Mouse (Mus musculus): Measurements from ENCODE around the gene Fbxw9. TPM values are rescaled to one million over a fixed set of nuclear protein-coding genes. Genes with fewer than 3 reads are reported as not detected.

Gene Fbxw9
- polyA plus RNA-seq, 1 experiment from 2014 or later: 37.3 TPM

- 0% methylated on average over 73 of the region's 75 CpGs for WGBS
- Histone ChIP-seq H3K36me3 (ENCODE audit: insufficient read depth, low read length) (peaks cover 37% of the 10 kb centered on the region), H3K9me3 (ENCODE audit: low read length) (no peaks in the 10 kb centered on the region), H3K9ac (replicated peaks; ENCODE audit: low read length) (peak within 1 kb of the TSS; percentile 100), H3K4me2 (replicated peaks; ENCODE audit: low read depth, low read length) (peak within 1 kb of the TSS; percentile 83), H3K4me1 (ENCODE audit: insufficient read depth, low read length) (peaks cover 33% of the 10 kb centered on the region), H3K4me3 (ENCODE audit: low read length) (peak within 1 kb of the TSS; percentile 100), H3K27me3 (ENCODE audit: insufficient read depth, low read length) (no peaks in the 10 kb centered on the region), H3K27ac (ENCODE audit: low read length) (peak within 1 kb of the TSS; percentile 94)
- peak; percentile 79 for ATAC-seq (ENCODE audit: low FRiP score, low TSS enrichment)
These were observed 33.0 kb upstream of the Fbxw9 start, which contains the start of gene Trir for GRCm38 (mm10) chr8:85026670-85027515. TSS of gene Trir (plus strand) at chr8:85026823.

DNA sequence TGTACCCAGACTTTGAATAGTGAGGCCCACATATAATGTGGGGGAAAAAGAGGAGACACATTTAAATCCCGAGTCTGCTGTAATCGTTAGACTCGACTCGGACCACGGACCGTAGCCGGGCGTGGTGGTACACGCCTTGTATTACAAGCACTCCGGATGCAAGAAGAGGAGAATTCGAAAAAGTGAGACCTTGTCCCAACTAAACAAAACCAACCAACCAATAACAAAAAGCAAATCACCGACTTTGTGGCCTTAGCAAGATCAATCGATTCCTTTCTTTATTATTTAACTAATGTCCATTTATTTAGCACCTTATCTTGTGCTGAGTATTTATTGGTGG, 32.4 kb upstream of the Fbxw9 start:
- H3K9ac ChIP-seq (replicated peaks; ENCODE audit: low read length): peak overlapping the region; percentile 100
- under 1% methylated on average over 13 of the region's 13 CpGs for WGBS
- peaks cover 37% of the 10 kb centered on the region for H3K36me3 ChIP-seq (ENCODE audit: insufficient read depth, low read length)

DNA sequence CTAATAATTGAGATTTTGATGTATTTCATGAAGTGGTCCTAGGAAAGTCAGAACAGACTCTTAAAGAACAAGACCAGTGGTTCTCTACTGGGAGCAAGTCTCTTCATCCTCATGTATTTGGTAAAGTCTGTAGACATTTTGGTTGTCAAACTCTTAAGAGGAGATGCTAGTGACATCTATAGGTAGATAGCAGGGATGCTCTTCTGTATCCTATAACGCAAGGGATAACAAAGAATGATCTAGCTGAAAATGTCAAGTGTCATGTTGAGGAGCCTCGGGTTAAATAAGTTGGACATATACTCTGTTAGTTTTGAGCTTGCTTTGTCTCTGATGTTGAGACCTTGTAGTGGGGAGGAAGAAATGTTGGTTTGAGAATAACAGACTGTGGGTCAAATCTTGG, 31.9 kb upstream of the Fbxw9 start:
- H3K4me2 ChIP-seq (replicated peaks; ENCODE audit: low read depth, low read length): peak overlapping the region; percentile 83
- peaks cover 33% of the 10 kb centered on the region for H3K4me1 ChIP-seq (ENCODE audit: insufficient read depth, low read length)
- WGBS: 19% methylated on average over 2 of the region's 2 CpGs
- no peak for ATAC-seq (ENCODE audit: low FRiP score, low TSS enrichment)
- peak overlapping the region; percentile 100 for H3K4me3 ChIP-seq (ENCODE audit: low read length)
- H3K9ac ChIP-seq (replicated peaks; ENCODE audit: low read length): peak overlapping the region; percentile 100
- peaks cover 41% of the 10 kb centered on the region for H3K36me3 ChIP-seq (ENCODE audit: insufficient read depth, low read length)
- no peaks in the 10 kb centered on the region for H3K9me3 ChIP-seq (ENCODE audit: low read length)
- no peak overlapping the region for H3K27ac ChIP-seq (ENCODE audit: low read length)
- H3K27me3 ChIP-seq (ENCODE audit: insufficient read depth, low read length): no peaks in the 10 kb centered on the region

More for the DNA sequence above, 32.4 kb upstream of the Fbxw9 start:
- peak overlapping the region; percentile 100 for H3K4me3 ChIP-seq (ENCODE audit: low read length)
- peak overlapping the region; percentile 83 for H3K4me2 ChIP-seq (replicated peaks; ENCODE audit: low read depth, low read length)
- H3K27me3 ChIP-seq (ENCODE audit: insufficient read depth, low read length): no peaks in the 10 kb centered on the region
- H3K4me1 ChIP-seq (ENCODE audit: insufficient read depth, low read length): peaks cover 33% of the 10 kb centered on the region
- peak overlapping the region; percentile 94 for H3K27ac ChIP-seq (ENCODE audit: low read length)
- no peak for ATAC-seq (ENCODE audit: low FRiP score, low TSS enrichment)
- H3K9me3 ChIP-seq (ENCODE audit: low read length): no peaks in the 10 kb centered on the region

DNA sequence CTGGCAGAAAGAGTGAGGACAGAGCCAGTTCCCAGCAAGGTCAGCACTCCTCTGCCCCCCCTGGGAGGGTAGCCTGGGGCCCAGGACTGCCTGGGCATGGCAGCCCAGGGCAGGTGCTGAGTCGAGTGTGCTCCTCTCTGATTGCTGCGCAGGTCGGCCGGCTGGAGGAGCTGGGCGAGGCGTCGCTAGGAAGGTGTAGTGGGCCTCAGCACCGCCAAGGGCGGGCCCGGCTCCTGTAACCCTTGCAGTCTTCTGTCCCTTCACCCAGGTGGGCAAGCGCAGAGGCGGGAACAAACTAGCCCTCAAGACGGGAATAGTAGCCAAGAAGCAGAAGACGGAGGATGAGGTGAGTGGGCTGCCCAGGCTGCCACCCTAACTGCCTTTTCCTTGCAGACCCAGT, 30.6 kb upstream of the Fbxw9 start:
- Histone ChIP-seq H3K9me3 (ENCODE audit: low read length) (no peaks in the 10 kb centered on the region), H3K36me3 (ENCODE audit: insufficient read depth, low read length) (peaks cover 36% of the 10 kb centered on the region), H3K4me1 (ENCODE audit: insufficient read depth, low read length) (peaks cover 34% of the 10 kb centered on the region), H3K4me2 (replicated peaks; ENCODE audit: low read depth, low read length) (0 out of 2 replicates have a peak overlapping the region, but pooled peaks have one; percentile 83), H3K27me3 (ENCODE audit: insufficient read depth, low read length) (no peaks in the 10 kb centered on the region), H3K27ac (ENCODE audit: low read length) (no peak overlapping the region), H3K9ac (replicated peaks; ENCODE audit: low read length) (peak overlapping the region; percentile 45; the same call in 1 of the 2 replicates), H3K4me3 (ENCODE audit: low read length) (peak overlapping the region; percentile 8; the same call in 1 of the 2 replicates)
- 84% methylated on average over 14 of the region's 14 CpGs for WGBS
- ATAC-seq (ENCODE audit: low FRiP score, low TSS enrichment): no peak

DNA sequence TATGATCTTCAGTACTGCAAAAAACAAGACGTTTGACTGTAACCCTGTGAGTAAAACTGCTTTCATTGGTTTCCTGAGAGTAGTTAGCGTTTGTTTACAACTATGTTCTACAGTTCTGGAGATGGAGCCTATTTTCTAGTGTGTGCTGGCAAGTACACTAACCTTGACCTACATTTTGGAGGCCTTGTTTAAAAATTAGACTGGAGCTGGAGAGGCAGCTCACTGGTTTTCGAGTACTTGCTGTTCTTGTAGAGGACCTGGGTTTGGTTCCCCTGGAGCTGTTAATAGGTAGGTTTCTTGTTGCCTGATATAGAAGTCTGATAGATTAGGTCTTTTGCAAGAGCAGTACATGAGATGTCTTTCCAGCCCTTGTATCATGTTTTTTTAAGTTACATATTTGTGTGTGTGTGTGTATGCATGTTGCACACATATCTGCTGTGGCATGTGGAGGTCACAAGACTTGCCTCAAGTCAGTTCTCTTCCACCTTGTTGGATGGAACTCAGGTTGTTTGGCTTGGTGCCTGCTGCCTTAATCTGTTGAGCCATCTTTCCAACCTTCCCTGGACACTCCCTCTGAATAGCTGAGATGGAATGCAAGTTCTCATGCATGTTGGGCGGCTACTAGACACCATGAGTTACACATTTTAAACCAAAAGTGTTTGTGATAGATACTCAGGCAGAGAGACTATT, 27.1 kb upstream of the Fbxw9 start:
- ATAC-seq (ENCODE audit: low FRiP score, low TSS enrichment): no peak
- Histone ChIP-seq H3K4me3 (ENCODE audit: low read length) (no peak overlapping the region), H3K9ac (replicated peaks; ENCODE audit: low read length) (no peak overlapping the region), H3K4me1 (ENCODE audit: insufficient read depth, low read length) (peaks cover 29% of the 10 kb centered on the region), H3K9me3 (ENCODE audit: low read length) (no peaks in the 10 kb centered on the region), H3K27ac (ENCODE audit: low read length) (no peak overlapping the region), H3K27me3 (ENCODE audit: insufficient read depth, low read length) (no peaks in the 10 kb centered on the region), H3K4me2 (replicated peaks; ENCODE audit: low read depth, low read length) (no peak overlapping the region), H3K36me3 (ENCODE audit: insufficient read depth, low read length) (peaks cover 36% of the 10 kb centered on the region)
- 82% methylated on average over 4 of the region's 4 CpGs for WGBS

DNA sequence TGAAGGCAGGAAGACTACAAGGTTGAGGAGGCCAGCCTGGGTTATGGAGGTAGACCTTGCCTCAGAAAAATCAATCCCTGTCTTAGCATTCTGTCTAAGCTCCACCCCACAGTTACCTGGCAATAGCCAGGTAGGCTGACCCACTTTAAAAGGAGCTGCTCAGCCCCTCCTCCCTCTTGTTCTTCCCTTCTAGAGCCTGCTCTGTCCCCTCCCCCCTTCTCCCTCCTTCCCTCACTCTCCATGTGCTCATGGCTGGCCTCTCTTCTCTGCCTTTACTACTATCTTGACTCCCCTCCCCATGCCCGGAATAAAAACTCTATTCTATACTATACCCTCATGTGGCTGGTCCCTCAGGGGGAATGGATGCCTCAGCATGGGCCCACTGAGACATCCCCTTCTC, 26.0 kb upstream of the Fbxw9 start:
- H3K9ac ChIP-seq (replicated peaks; ENCODE audit: low read length): no peak overlapping the region
- 52% methylated on average over 1 of the region's 1 CpGs for WGBS
- H3K27ac ChIP-seq (ENCODE audit: low read length): no peak overlapping the region
- H3K4me3 ChIP-seq (ENCODE audit: low read length): no peak overlapping the region
- peaks cover 36% of the 10 kb centered on the region for H3K36me3 ChIP-seq (ENCODE audit: insufficient read depth, low read length)
- ATAC-seq (ENCODE audit: low FRiP score, low TSS enrichment): no peak
- no peak overlapping the region for H3K4me2 ChIP-seq (replicated peaks; ENCODE audit: low read depth, low read length)
- peaks cover 24% of the 10 kb centered on the region for H3K4me1 ChIP-seq (ENCODE audit: insufficient read depth, low read length)
- no peaks in the 10 kb centered on the region for H3K9me3 ChIP-seq (ENCODE audit: low read length)
- H3K27me3 ChIP-seq (ENCODE audit: insufficient read depth, low read length): no peaks in the 10 kb centered on the region

GRCm38 (mm10) chr8:85034764-85035163, 25.1 kb upstream of the Fbxw9 start:
- H3K36me3 ChIP-seq (ENCODE audit: insufficient read depth, low read length): peaks cover 28% of the 10 kb centered on the region
- 7% methylated on average over 13 of the region's 13 CpGs for WGBS
- no peak for ATAC-seq (ENCODE audit: low FRiP score, low TSS enrichment)
- H3K9me3 ChIP-seq (ENCODE audit: low read length): no peaks in the 10 kb centered on the region
- H3K27ac ChIP-seq (ENCODE audit: low read length): peak overlapping the region; percentile 100; the same call in 1 of the 2 replicates
- H3K9ac ChIP-seq (replicated peaks; ENCODE audit: low read length): peak overlapping the region; percentile 87
- no peaks in the 10 kb centered on the region for H3K27me3 ChIP-seq (ENCODE audit: insufficient read depth, low read length)
- H3K4me3 ChIP-seq (ENCODE audit: low read length): peak overlapping the region; percentile 87
- peak overlapping the region; percentile 83 for H3K4me2 ChIP-seq (replicated peaks; ENCODE audit: low read depth, low read length)
- peaks cover 26% of the 10 kb centered on the region for H3K4me1 ChIP-seq (ENCODE audit: insufficient read depth, low read length)

GRCm38 (mm10) chr8:85035165-85035727, 24.6 kb upstream of the Fbxw9 start:
- Histone ChIP-seq H3K36me3 (ENCODE audit: insufficient read depth, low read length) (peaks cover 23% of the 10 kb centered on the region), H3K27ac (ENCODE audit: low read length) (peak overlapping the region; percentile 100), H3K4me3 (ENCODE audit: low read length) (peak overlapping the region; percentile 87), H3K9ac (replicated peaks; ENCODE audit: low read length) (peak overlapping the region; percentile 87), H3K27me3 (ENCODE audit: insufficient read depth, low read length) (no peaks in the 10 kb centered on the region), H3K4me1 (ENCODE audit: insufficient read depth, low read length) (peaks cover 26% of the 10 kb centered on the region), H3K9me3 (ENCODE audit: low read length) (no peaks in the 10 kb centered on the region), H3K4me2 (replicated peaks; ENCODE audit: low read depth, low read length) (peak overlapping the region; percentile 83)
- 4% methylated on average over 12 of the region's 12 CpGs for WGBS
- no peak for ATAC-seq (ENCODE audit: low FRiP score, low TSS enrichment)

DNA sequence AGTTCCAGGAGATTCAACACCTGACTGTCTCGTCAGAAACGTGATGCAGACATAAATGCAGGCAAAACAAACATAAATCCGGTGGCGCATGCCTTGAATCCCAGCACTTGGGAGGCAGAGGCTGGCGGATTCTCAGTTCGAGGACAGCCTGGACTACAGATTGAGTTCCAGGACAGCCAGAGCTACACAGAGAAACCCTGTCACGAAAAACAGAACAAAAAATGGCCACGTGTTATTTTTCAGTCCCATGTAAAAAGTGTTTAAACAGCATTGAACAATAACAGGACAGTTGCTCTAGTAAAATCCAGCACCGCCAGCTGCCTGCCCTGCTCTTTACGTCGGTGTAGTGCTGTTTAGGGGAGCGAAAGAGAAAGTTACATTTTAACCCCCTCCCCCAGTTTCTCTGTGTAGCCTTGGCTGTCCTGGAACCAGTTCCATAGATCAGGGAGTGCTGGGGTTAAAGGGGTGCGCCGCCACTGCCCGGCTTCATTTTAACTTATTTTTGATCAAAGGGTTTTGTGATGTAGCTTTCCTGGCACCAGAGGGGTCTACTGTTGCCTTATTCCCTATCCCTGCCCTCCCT, 24.0 kb upstream of the Fbxw9 start:
- Histone ChIP-seq H3K4me2 (replicated peaks; ENCODE audit: low read depth, low read length) (peak overlapping the region; percentile 83), H3K4me1 (ENCODE audit: insufficient read depth, low read length) (peaks cover 26% of the 10 kb centered on the region), H3K9me3 (ENCODE audit: low read length) (no peaks in the 10 kb centered on the region), H3K36me3 (ENCODE audit: insufficient read depth, low read length) (peaks cover 25% of the 10 kb centered on the region), H3K27me3 (ENCODE audit: insufficient read depth, low read length) (no peaks in the 10 kb centered on the region), H3K4me3 (ENCODE audit: low read length) (peak overlapping the region; percentile 87), H3K9ac (replicated peaks; ENCODE audit: low read length) (peak overlapping the region; percentile 87), H3K27ac (ENCODE audit: low read length) (peak overlapping the region; percentile 100)
- peak; percentile 11; the same call in 1 of the 2 replicates for ATAC-seq (ENCODE audit: low FRiP score, low TSS enrichment)
- WGBS: under 1% methylated on average over 15 of the region's 15 CpGs

Data from kidney, embryonic 16.5 days (tissue).